Mouse (Mus musculus) c-Kit-positive CD71-negative TER-119-negative erythroid progenitor cells, embryonic 14.5 days (primary cell): ENCODE results near the gene Racgap1.
A peak's percentile ranks its signal among the peaks of the same experiment; 100 is the strongest.

Source experiments
- DNase-seq: peaks from one replicate; pipeline ENCODE4 v3.0.0-alpha.2; 2013; ENCODE audit warnings: low read depth

The Racgap1 gene

DNA sequence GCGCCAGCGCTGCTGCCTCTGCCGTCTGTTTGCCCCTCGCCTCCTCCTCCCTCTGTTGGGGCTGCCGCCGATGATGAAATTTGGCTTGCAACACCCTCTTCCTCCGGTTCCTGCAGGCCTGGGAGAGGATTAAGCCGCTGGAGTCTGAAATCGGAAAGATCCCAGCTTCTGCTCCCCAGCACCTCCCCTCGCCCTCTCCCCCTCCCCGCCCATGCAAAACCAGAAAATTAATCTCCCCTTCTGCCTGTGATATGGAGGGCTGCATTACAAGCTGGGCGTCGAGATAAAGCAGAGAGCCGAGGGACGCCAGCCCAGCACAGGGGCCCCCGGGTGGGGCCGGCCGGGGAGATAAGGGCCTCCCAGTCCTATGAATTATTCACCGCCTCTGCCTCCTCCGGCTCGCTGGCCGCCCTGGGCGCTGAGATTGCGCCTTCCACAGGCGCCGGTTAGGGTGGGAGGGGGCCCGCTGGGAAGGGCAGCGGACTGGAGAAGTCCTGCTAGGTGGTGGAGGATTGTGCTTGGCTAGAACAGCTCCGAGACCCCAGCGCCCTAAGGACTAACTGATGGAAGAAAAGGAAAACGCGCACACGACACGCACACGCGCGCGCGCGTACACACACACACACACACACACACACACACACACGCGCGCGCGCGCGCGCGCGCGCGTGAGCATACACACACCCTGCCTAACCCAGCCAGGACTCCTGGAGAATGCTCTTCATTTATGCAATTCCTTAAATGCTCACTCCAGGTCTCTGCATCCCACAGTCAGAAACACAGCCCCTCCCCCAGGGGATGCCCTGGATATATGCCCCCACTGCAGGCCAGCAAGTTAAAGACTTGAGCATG, 13.4 kb upstream of the Racgap1 start:
- DNase-seq = peak; percentile 68

- DNase-seq = no peak
Measured at GRCm38 (mm10) chr15:99663964-99664599, 12.6 kb upstream of the Racgap1 start.

- no peak for DNase-seq
Measured at GRCm38 (mm10) chr15:99662371-99662770, 10.9 kb upstream of the Racgap1 start.

- DNase-seq = no peak
Measured at GRCm38 (mm10) chr15:99661121-99661830, 9.8 kb upstream of the Racgap1 start.

GRCm38 (mm10) chr15:99658437-99658836, 7.0 kb upstream of the Racgap1 start:
- DNase-seq = no peak

DNA sequence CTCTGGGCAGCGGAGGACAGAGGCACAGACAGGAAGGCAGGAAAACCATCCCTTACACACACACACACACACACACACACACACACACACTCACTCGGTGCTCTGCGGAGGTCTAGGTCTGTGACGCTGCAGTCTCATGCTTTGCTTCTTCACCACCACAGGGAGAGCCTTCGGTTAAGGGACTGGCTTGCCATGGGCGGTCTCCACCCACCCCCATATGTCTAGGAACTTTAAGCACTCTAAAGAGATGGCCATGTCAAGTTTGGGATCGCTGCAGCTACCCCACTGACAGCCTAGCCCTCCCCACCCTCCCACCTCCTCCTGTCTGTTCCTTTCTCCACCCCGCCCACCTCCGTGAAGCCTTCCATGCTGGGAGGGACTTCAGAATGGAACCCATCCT, 4.5 kb upstream of the Racgap1 start:
- no peak for DNase-seq

DNA sequence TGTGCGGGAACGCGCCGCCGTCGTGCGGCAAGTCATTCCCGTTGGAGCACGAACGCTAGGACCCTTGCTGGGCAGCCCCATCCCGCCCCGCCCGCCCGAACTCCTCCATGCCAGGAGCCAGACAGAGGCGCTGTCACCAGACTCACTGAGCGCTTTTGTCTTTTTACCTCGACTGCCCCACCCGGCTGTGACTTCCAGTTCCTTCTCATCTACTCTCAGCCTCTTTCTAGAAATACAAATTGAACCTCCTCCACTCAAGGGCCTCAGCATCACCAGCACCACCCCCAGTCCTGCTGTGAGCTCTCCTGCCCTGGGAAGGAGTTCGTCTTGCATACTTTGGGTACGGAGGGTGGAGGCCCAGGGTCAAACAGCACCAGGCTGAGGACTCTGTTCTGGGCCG, 2.4 kb upstream of the Racgap1 start:
- no peak for DNase-seq

- DNase-seq = no peak
Measured at GRCm38 (mm10) chr15:99653291-99653690, 1.8 kb upstream of the Racgap1 start.

DNA sequence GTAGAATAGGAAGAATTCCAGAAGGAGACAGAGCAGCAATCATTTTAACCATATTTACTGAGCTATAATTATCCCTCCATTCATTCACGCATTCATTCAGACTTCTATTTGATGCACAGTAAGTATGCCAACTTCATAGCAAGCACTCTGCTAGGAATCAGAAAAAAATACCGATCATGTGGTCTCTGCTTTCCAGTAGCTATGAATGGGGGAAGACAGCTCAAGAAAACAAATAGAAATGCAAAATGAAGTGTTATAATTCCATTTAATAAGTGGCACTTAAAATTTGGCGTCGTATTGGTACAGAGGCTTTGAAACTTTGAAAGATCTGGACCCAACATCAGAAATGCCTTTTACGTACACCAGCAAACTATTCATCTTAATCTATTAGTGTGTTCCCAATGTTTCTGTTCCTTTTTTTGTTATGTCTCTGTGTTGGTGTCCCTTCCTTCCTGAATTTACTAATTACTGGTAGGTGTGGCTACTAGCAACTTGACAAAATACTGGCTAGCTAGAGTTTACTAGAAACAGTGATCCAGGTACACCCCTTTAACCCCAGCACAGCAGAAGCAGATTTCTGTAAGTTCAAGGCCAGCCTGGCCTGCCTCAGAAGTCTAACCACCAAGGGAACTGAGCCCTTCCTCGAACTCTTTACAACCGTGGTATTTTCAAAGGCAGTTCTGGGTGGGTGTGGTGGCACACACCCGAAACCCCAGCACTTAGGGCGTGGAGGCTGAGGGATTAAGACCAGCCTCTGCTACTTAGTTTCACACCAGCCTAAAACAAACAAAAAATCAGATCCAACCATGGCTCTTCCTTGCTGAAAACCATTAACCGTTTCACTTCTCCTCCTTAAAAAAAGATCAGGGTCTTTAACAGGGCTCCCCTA, 772 bp upstream of the Racgap1 start:
- DNase-seq = no peak

DNA sequence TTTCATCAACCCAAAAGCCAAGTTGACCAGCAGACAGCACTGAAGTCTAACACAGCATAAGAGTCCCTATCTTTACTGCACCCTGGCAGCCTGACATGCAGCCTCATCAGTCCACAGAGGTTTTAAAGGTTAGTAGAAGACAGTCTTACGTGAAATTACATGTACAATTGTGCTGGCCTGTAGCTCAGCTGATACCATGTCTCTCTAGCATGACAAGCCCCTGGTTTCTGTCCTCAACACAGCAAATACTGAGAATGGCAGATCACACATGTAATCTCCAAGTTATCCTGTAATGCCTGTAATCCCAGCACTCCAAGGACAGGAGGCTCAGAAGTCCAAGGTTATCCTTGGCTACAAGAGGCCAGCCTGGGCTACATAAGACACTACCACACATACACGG, 1.2 kb downstream of the Racgap1 start:
- DNase-seq = no peak

- DNase-seq = no peak
Measured at GRCm38 (mm10) chr15:99649067-99649761, 2.2 kb downstream of the Racgap1 start.

- DNase-seq = no peak
Measured at GRCm38 (mm10) chr15:99648326-99648725, 3.1 kb downstream of the Racgap1 start.

DNA sequence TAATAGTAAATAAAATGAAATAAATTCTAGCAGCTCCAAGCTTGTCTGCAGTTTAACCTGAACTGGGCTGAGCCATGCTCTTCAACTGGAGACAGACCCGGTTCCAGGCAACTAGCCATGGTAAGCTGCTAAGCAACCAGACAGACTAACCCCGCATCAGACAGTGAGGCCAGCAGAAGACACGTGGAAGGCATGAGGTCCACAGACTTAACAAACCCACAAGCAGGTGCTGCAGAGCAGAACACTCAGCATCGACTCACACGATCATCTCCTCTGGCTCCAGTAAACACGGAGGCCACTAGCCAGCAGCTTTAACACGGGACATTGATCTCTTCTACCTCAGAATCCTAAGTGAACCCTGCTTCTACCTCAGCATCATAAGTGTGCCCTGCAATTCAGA, 6.7 kb downstream of the Racgap1 start:
- no peak for DNase-seq

GRCm38 (mm10) chr15:99643832-99644231, 7.6 kb downstream of the Racgap1 start:
- DNase-seq = no peak

DNA sequence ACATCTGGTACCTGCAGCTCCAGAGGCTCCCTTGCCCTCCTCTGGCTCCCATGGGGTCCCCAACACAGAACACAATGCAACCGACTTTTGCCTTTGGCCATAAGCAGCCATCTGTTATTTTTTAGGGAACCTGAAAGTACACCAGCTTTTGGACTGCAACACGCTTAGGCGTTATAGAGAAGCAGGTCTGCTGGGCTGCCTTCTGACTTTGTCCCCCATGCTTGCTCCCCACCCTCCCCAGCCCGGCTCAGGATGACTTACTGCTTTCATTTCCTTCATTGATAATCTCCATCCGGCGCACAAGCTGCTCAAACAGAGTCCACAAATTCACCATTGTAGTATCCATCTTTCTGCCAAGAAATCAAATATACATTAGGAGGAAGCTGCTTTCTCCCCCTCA, 8.8 kb downstream of the Racgap1 start:
- no peak for DNase-seq

- no peak for DNase-seq
Measured at GRCm38 (mm10) chr15:99638124-99638485, 13.4 kb downstream of the Racgap1 start.

- DNase-seq = no peak
Measured at GRCm38 (mm10) chr15:99637405-99638123, 13.9 kb downstream of the Racgap1 start.

DNA sequence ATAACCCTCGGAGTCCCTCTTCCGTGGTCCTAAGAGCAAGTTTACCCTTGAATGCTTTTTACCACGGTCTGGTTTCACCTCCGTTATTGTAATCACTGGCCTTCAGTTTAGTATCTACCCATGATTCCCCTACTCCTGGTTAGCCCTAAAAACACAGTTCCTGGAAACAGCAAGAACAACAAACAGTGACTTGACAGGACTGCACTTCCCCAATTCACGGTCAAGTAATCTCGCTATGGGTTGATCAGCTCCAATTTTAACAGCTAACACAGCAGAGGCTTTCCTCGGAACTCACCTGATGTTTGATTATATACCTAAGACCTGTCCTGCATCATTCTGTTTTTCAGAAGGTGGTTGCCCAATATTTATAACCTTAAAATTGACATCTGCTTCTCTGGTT, 16.8 kb downstream of the Racgap1 start:
- no peak for DNase-seq

- no peak for DNase-seq
Measured at GRCm38 (mm10) chr15:99631618-99632017, 19.8 kb downstream of the Racgap1 start.

GRCm38 (mm10) chr15:99622063-99622462, 29.4 kb downstream of the Racgap1 start:
- DNase-seq = no peak

- DNase-seq = no peak
Measured at GRCm38 (mm10) chr15:99619821-99620220, 31.6 kb downstream of the Racgap1 start.
